Mouse (Mus musculus) limb, embryonic 12.5 days (tissue): ENCODE results near the gene Ccdc92b. TPM values are rescaled to one million over a fixed set of nuclear protein-coding genes. Genes with fewer than 3 reads are reported as not detected.

Source experiments
- ATAC-seq: fragments of 200-750 bp; cut with Nextera tagmentation; 2 replicates; pipeline ENCODE4 v1.8.0; 2017; ENCODE audit warnings: low read depth, moderate TSS enrichment; ENCODE audit not compliant: insufficient number of reproducible peaks, insufficient read depth, low FRiP score, low TSS enrichment
- H3K27ac ChIP-seq: fragments of 300-500 bp; sonication (generic); 2 replicates; pipeline ENCODE4 v1.5.1; 2016; ENCODE audit warnings: mild to moderate bottlenecking, moderate library complexity
- H3K27me3 ChIP-seq: fragments of 300-500 bp; sonication (generic); 2 replicates; pipeline ENCODE4 v1.6.1; 2016; ENCODE audit warnings: mild to moderate bottlenecking, moderate library complexity
- H3K36me3 ChIP-seq: fragments of 300-500 bp; sonication (generic); 2 replicates; pipeline ENCODE4 v1.6.1; 2016; ENCODE audit warnings: mild to moderate bottlenecking, moderate library complexity
- H3K4me1 ChIP-seq: fragments of 300-500 bp; sonication (generic); replicated peaks from 2 replicates; pipeline ENCODE4 v1.6.1; 2016
- H3K4me2 ChIP-seq: fragments of 300-500 bp; sonication (generic); 2 replicates; pipeline ENCODE4 v1.6.1; 2016; ENCODE audit warnings: mild to moderate bottlenecking, moderate library complexity
- H3K4me3 ChIP-seq: fragments of 300-500 bp; sonication (generic); replicated peaks from 2 replicates; pipeline ENCODE4 v1.5.1; 2016; ENCODE audit warnings: mild to moderate bottlenecking
- H3K9ac ChIP-seq: fragments of 300-500 bp; sonication (generic); replicated peaks from 2 replicates; pipeline ENCODE4 v1.6.1; 2016; ENCODE audit warnings: mild to moderate bottlenecking, moderate library complexity
- H3K9me3 ChIP-seq: fragments of 300-500 bp; sonication (generic); 2 replicates; pipeline ENCODE4 v1.6.1; 2016; ENCODE audit warnings: mild to moderate bottlenecking, moderate library complexity
- WGBS: fragments of 180-500 bp; shearing (Covaris S2); methylation state at CpG from one replicate; pipeline ENCODE4 v1.1.7; 2016; 5-methylcytosine and 5-hydroxymethylcytosine counted together
- polyA plus RNA-seq: library from polyadenylated mRNA; unstranded; fragments of >200 nt; fragmentation: Nextera tagmentation; extraction: Ambion mirVana; gene quantifications from 2 replicates; pipeline ENCODE4 v1.2.1, GENCODE M21; 2016

Ccdc92b gene
- polyA plus RNA-seq, 1 experiment from 2014 or later = 0.84 TPM

- Histone ChIP-seq H3K4me2 (peak overlapping the region; percentile 89), H3K9me3 (no peaks in the 10 kb centered on the region), H3K4me3 (peak overlapping the region; percentile 80), H3K9ac (peak overlapping the region; percentile 85), H3K27ac (peak overlapping the region; percentile 82), H3K27me3 (peaks cover 41% of the 10 kb centered on the region), H3K36me3 (no peaks in the 10 kb centered on the region), H3K4me1 (peaks cover 16% of the 10 kb centered on the region)
- under 1% methylated on average over 86 of the region's 86 CpGs for WGBS
- peak; percentile 87 for ATAC-seq
Observed at GRCm38 (mm10) chr11:74637971-74638790, 18.8 kb downstream of the Ccdc92b start.

GRCm38 (mm10) chr11:74638791-74639411 is 19.5 kb downstream of the Ccdc92b start:
- Histone ChIP-seq H3K4me2 (peak overlapping the region; percentile 89), H3K27ac (peak overlapping the region; percentile 82; the same call in 1 of the 2 replicates), H3K27me3 (peaks cover 42% of the 10 kb centered on the region), H3K9me3 (no peaks in the 10 kb centered on the region), H3K4me3 (peak overlapping the region; percentile 80), H3K4me1 (peaks cover 16% of the 10 kb centered on the region), H3K9ac (peak overlapping the region; percentile 85), H3K36me3 (no peaks in the 10 kb centered on the region)
- ATAC-seq = 0 out of 2 replicates have a peak, but pooled peaks have one; percentile 17
- WGBS = 10% methylated on average over 9 of the region's 9 CpGs

- H3K9ac ChIP-seq = no peak overlapping the region
- 69% methylated on average over 1 of the region's 1 CpGs for WGBS
- no peak overlapping the region for H3K4me2 ChIP-seq
Observed at GRCm38 (mm10) chr11:74639628-74640027, 20.2 kb downstream of the Ccdc92b start.

GRCm38 (mm10) chr11:74647966-74648365 is 28.6 kb downstream of the Ccdc92b start:
- Histone ChIP-seq H3K4me3 (no peak overlapping the region), H3K9ac (no peak overlapping the region), H3K4me1 (peaks cover 24% of the 10 kb centered on the region), H3K27me3 (0 out of 2 replicates have a peak, but pooled peaks cover 6% of the 10 kb centered on the region), H3K4me2 (no peak overlapping the region; the same call in 1 of the 2 replicates), H3K9me3 (no peaks in the 10 kb centered on the region), H3K36me3 (0 out of 2 replicates have a peak, but pooled peaks cover 4% of the 10 kb centered on the region), H3K27ac (no peak overlapping the region)
- no peak for ATAC-seq
- 81% methylated on average over 1 of the region's 1 CpGs for WGBS

More at GRCm38 (mm10) chr11:74639628-74640027, 20.2 kb downstream of the Ccdc92b start:
- no peaks in the 10 kb centered on the region for H3K36me3 ChIP-seq
- H3K27me3 ChIP-seq = peaks cover 48% of the 10 kb centered on the region
- H3K4me3 ChIP-seq = no peak overlapping the region
- H3K9me3 ChIP-seq = no peaks in the 10 kb centered on the region
- H3K4me1 ChIP-seq = peaks cover 16% of the 10 kb centered on the region
- no peak overlapping the region for H3K27ac ChIP-seq
- no peak for ATAC-seq

- no peak overlapping the region for H3K27ac ChIP-seq
- 0 out of 2 replicates have a peak, but pooled peaks cover 6% of the 10 kb centered on the region for H3K27me3 ChIP-seq
- peak overlapping the region; percentile 97 for H3K4me3 ChIP-seq
- H3K4me1 ChIP-seq = peaks cover 31% of the 10 kb centered on the region
- 0 out of 2 replicates have a peak, but pooled peaks cover 4% of the 10 kb centered on the region for H3K36me3 ChIP-seq
- no peak for ATAC-seq
- no peaks in the 10 kb centered on the region for H3K9me3 ChIP-seq
- H3K9ac ChIP-seq = peak overlapping the region; percentile 83; the same call in 1 of the 2 replicates
- WGBS = 12% methylated on average over 1 of the region's 1 CpGs
- peak overlapping the region; percentile 90 for H3K4me2 ChIP-seq
Observed at GRCm38 (mm10) chr11:74648676-74649075, 29.3 kb downstream of the Ccdc92b start.

GRCm38 (mm10) chr11:74649095-74649646 is 29.8 kb downstream of the Ccdc92b start, which contains the start of gene Cluh:
TSS of gene Cluh (plus strand) at chr11:74649495.
- peak; percentile 91 for ATAC-seq
- Histone ChIP-seq H3K27me3 (0 out of 2 replicates have a peak, but pooled peaks cover 3% of the 10 kb centered on the region), H3K9me3 (no peaks in the 10 kb centered on the region), H3K4me2 (peak within 1 kb of the TSS; percentile 90), H3K36me3 (0 out of 2 replicates have a peak, but pooled peaks cover 4% of the 10 kb centered on the region), H3K27ac (peak within 1 kb of the TSS; percentile 72), H3K4me3 (peak within 1 kb of the TSS; percentile 97), H3K9ac (peak within 1 kb of the TSS; percentile 83), H3K4me1 (peaks cover 35% of the 10 kb centered on the region)
- under 1% methylated on average over 58 of the region's 58 CpGs for WGBS

GRCm38 (mm10) chr11:74649647-74650551 is 30.5 kb downstream of the Ccdc92b start:
- ATAC-seq = peak; percentile 69
- Histone ChIP-seq H3K4me2 (peak overlapping the region; percentile 90), H3K27ac (peak overlapping the region; percentile 72), H3K4me1 (peaks cover 35% of the 10 kb centered on the region), H3K9me3 (no peaks in the 10 kb centered on the region), H3K4me3 (peak overlapping the region; percentile 97), H3K36me3 (0 out of 2 replicates have a peak, but pooled peaks cover 4% of the 10 kb centered on the region), H3K27me3 (no peaks in the 10 kb centered on the region), H3K9ac (peak overlapping the region; percentile 83)
- WGBS = under 1% methylated on average over 53 of the region's 53 CpGs

- peak overlapping the region; percentile 83; the same call in 1 of the 2 replicates for H3K9ac ChIP-seq
- H3K9me3 ChIP-seq = no peaks in the 10 kb centered on the region
- no peaks in the 10 kb centered on the region for H3K27me3 ChIP-seq
- 0 out of 2 replicates have a peak, but pooled peaks cover 4% of the 10 kb centered on the region for H3K36me3 ChIP-seq
- ATAC-seq = no peak
- WGBS = 66% methylated on average over 4 of the region's 4 CpGs
- peak overlapping the region; percentile 90 for H3K4me2 ChIP-seq
- H3K4me1 ChIP-seq = peaks cover 35% of the 10 kb centered on the region
- H3K27ac ChIP-seq = no peak overlapping the region
- peak overlapping the region; percentile 97 for H3K4me3 ChIP-seq
Observed at GRCm38 (mm10) chr11:74650576-74651100, 31.2 kb downstream of the Ccdc92b start.

GRCm38 (mm10) chr11:74652791-74653191 is 33.4 kb downstream of the Ccdc92b start:
- Histone ChIP-seq H3K9ac (no peak overlapping the region), H3K36me3 (peaks cover 18% of the 10 kb centered on the region), H3K4me3 (no peak overlapping the region), H3K4me2 (no peak overlapping the region), H3K9me3 (no peaks in the 10 kb centered on the region), H3K27ac (no peak overlapping the region), H3K27me3 (no peaks in the 10 kb centered on the region), H3K4me1 (peaks cover 35% of the 10 kb centered on the region)
- WGBS = 88% methylated on average over 4 of the region's 4 CpGs
- ATAC-seq = no peak

- Histone ChIP-seq H3K9me3 (0 out of 2 replicates have a peak, but pooled peaks cover 6% of the 10 kb centered on the region), H3K27ac (no peak overlapping the region), H3K9ac (no peak overlapping the region), H3K4me3 (no peak overlapping the region), H3K27me3 (no peaks in the 10 kb centered on the region), H3K36me3 (peaks cover 24% of the 10 kb centered on the region), H3K4me1 (peaks cover 35% of the 10 kb centered on the region), H3K4me2 (no peak overlapping the region)
- 56% methylated on average over 6 of the region's 6 CpGs for WGBS
- no peak for ATAC-seq
Observed at GRCm38 (mm10) chr11:74653385-74653784, 34.0 kb downstream of the Ccdc92b start.
